Mouse (Mus musculus) lung, postnatal 0 days (tissue): Measurements from ENCODE around the gene Drap1. TPM values are rescaled to one million over a fixed set of nuclear protein-coding genes. Genes with fewer than 3 reads are reported as not detected.
A peak's percentile ranks its signal among the peaks of the same experiment; 100 is the strongest.

Experiments used
- ATAC-seq: fragments of 200-750 bp; cut with Nextera tagmentation; 2 replicates; pipeline ENCODE4 v1.8.0; 2017; ENCODE audit warnings: moderate library complexity
- DNase-seq: peaks from one replicate; pipeline ENCODE4 v3.0.0-alpha.2; 2016; ENCODE audit warnings: low spot score
- H3K27ac ChIP-seq: fragments of 300-500 bp; sonication (generic); 2 replicates; pipeline ENCODE4 v1.5.1; 2014; ENCODE audit warnings: antibody characterized with exemption, mild to moderate bottlenecking, low read length, mixed read lengths
- H3K27me3 ChIP-seq: fragments of 300-500 bp; sonication (generic); replicated peaks from 2 replicates; pipeline ENCODE4 v1.6.1; 2014; ENCODE audit warnings: low read length, mixed read lengths; ENCODE audit not compliant: insufficient read depth
- H3K36me3 ChIP-seq: fragments of 300-500 bp; sonication (generic); 2 replicates; pipeline ENCODE4 v1.6.1; 2014; ENCODE audit warnings: low read length, mixed read lengths; ENCODE audit not compliant: insufficient read depth
- H3K4me1 ChIP-seq: fragments of 300-500 bp; sonication (generic); 2 replicates; pipeline ENCODE4 v1.6.1; 2014; ENCODE audit warnings: antibody characterized with exemption, low read depth, low read length, mixed read lengths; ENCODE audit not compliant: insufficient read depth
- H3K4me2 ChIP-seq: fragments of 300-500 bp; sonication (generic); replicated peaks from 2 replicates; pipeline ENCODE4 v1.6.1; 2014; ENCODE audit warnings: low read depth, mild to moderate bottlenecking, low read length, moderate library complexity, mixed read lengths
- H3K4me3 ChIP-seq: fragments of 300-500 bp; sonication (generic); 2 replicates; pipeline ENCODE4 v1.5.1; 2014; ENCODE audit warnings: low read depth, low read length
- H3K9ac ChIP-seq: fragments of 300-500 bp; sonication (generic); replicated peaks from 2 replicates; pipeline ENCODE4 v1.6.1; 2014; ENCODE audit warnings: low read depth, mild to moderate bottlenecking
- H3K9me3 ChIP-seq: fragments of 300-500 bp; sonication (generic); 2 replicates; pipeline ENCODE4 v1.6.1; 2016; ENCODE audit warnings: low read length, mixed read lengths
- CTCF ChIP-seq: IDR thresholded peaks from 2 replicates; pipeline ENCODE4 v1.5.1; 2016; ENCODE audit warnings: antibody characterized with exemption, mild to moderate bottlenecking
- EP300 ChIP-seq: IDR thresholded peaks from 2 replicates; pipeline ENCODE4 v1.6.1; 2016; ENCODE audit warnings: antibody characterized with exemption, mild to moderate bottlenecking, control low read depth
- WGBS: fragments of 180-500 bp; shearing (Covaris S2); extraction: QIAGEN DNeasy Blood & Tissue Kit; methylation state at CpG from one replicate; pipeline ENCODE4 v1.1.7; 2014; 5-methylcytosine and 5-hydroxymethylcytosine counted together
- polyA plus RNA-seq: library from polyadenylated mRNA; unstranded; fragments of >200 nt; fragmentation: Nextera tagmentation; extraction: Ambion mirVana; gene quantifications from 2 replicates; pipeline ENCODE4 v1.2.1, GENCODE M21; 2015

Drap1 gene
- polyA plus RNA-seq, 1 experiment from 2014 or later, result 379 TPM

DNA sequence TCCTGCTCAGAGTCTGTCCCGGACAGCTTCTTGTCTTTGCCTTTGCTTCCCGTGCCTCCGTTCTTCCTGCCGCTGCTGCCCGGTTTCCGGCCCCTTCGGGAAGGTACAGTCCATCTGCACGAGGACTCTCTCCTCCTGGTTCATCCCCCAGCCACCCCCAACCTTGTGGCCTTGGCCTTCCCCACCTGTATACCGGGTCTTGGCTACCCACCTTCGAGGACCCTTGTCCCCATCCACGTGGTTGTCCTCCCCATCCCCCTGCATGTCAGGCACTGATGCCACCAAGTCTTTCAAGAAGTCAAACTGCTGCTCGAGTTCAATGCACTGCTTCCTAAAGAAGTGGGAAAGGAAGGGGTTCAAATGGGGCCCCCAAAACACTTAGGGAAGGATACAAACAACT is 1.2 kb downstream of the Drap1 start:
- Histone ChIP-seq H3K4me1 (peaks cover 25% of the 10 kb centered on the region), H3K27me3 (no peaks in the 10 kb centered on the region), H3K36me3 (peaks cover 15% of the 10 kb centered on the region; the same call in 1 of the 2 replicates), H3K27ac (peak overlapping the region; percentile 98), H3K4me2 (peak overlapping the region; percentile 74), H3K9me3 (no peaks in the 10 kb centered on the region), H3K4me3 (peak overlapping the region; percentile 92), H3K9ac (peak overlapping the region; percentile 89)
- DNase-seq (no peak), ATAC-seq (no peak)
- WGBS, result 37% methylated on average over 12 of the region's 12 CpGs
- no peak for TF ChIP-seq EP300
- TF ChIP-seq CTCF, result no peak

DNA sequence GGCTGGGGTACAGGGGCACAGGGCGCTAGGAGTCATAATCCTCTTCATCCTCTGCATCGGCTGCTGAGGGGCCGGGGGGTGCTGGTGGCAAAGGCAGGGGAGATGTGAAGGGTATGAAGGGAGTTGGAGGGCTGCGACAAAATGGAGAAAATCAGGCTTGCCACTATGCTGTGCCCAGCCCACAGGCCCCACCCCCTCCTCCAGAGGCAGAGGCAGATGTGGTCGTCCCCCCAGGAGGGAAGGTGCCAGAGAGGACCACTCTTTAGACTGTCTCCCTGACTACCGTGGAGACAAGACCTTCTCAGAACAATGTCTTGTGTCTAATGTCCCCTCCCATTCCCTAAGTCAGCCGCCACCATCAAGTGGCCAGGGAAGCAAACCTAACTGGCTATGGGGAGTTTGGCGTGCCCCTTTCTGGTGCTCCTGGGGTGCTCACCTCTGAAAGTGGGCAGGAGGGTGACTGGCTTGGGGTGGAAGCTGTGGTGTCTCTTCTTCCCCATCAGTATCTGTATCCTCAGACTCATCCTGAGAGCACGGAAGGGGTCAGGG is 1.8 kb downstream of the Drap1 start:
- H3K4me3 ChIP-seq, result peak overlapping the region; percentile 92; the same call in 1 of the 2 replicates
- TF ChIP-seq EP300 (no peak), CTCF (no peak)

DNA sequence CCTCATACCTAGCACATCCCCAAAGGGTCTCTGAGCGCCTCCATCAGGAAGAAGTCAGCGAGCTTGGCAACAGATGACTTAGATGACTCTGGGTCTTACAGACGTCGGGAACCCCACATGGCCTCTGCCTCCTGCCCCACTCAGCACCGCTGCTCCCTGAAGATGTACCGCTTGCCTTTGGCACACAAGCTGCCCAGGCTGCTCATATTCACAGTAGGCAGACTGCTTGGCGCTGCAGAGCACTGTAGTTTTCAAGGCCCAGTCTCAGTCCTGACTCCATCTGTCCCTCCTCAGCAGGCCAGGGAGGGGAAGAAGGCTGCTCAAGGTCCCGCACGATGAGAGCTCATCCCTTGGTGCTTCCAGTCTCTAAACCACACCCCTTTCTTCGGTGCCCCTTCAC is 2.5 kb downstream of the Drap1 start:
- Histone ChIP-seq H3K4me3 (no peak overlapping the region), H3K9me3 (no peaks in the 10 kb centered on the region), H3K4me2 (no peak overlapping the region), H3K27ac (no peak overlapping the region), H3K27me3 (no peaks in the 10 kb centered on the region), H3K4me1 (peaks cover 25% of the 10 kb centered on the region), H3K36me3 (peaks cover 21% of the 10 kb centered on the region; the same call in 1 of the 2 replicates), H3K9ac (no peak overlapping the region)
- 86% methylated on average over 10 of the region's 10 CpGs for WGBS
- TF ChIP-seq CTCF, result no peak
- no peak for TF ChIP-seq EP300
- DNase-seq, result no peak
- ATAC-seq, result no peak

More for the DNA sequence above, 1.8 kb downstream of the Drap1 start:
- H3K9ac ChIP-seq, result peak overlapping the region; percentile 89; the same call in 1 of the 2 replicates
- WGBS, result 76% methylated on average over 9 of the region's 9 CpGs
- peak overlapping the region; percentile 98 for H3K27ac ChIP-seq
- H3K36me3 ChIP-seq, result peaks cover 17% of the 10 kb centered on the region; the same call in 1 of the 2 replicates
- ATAC-seq, result no peak
- H3K27me3 ChIP-seq, result no peaks in the 10 kb centered on the region
- H3K4me1 ChIP-seq, result peaks cover 25% of the 10 kb centered on the region
- H3K9me3 ChIP-seq, result no peaks in the 10 kb centered on the region
- no peak for DNase-seq
- H3K4me2 ChIP-seq, result peak overlapping the region; percentile 74

DNA sequence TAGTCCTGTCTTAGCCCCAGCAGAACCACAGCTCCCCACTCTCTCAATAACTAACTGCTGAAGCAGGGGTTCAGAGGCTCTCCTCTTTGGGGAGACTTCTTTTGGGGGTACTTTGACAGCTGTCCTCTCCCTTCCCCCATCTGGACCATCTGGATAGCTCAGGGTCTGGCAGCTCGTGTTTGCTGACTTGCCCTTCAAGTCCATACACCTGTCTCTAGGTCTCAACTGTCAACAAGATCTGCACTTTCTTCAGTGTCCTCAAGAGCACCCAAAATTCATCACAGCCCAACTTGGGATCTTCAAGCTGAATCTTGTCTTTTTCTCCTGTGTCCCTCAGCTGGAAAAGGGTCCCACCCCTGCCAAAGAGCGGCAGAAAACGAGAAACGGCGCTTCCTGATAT is 3.0 kb downstream of the Drap1 start:
- TF ChIP-seq CTCF (no peak), EP300 (no peak)
- DNase-seq (no peak), ATAC-seq (no peak)
- Histone ChIP-seq H3K27ac (no peak overlapping the region), H3K4me2 (no peak overlapping the region), H3K9ac (no peak overlapping the region), H3K4me1 (peaks cover 25% of the 10 kb centered on the region), H3K36me3 (peaks cover 21% of the 10 kb centered on the region; the same call in 1 of the 2 replicates), H3K4me3 (no peak overlapping the region), H3K27me3 (no peaks in the 10 kb centered on the region), H3K9me3 (no peaks in the 10 kb centered on the region)
- WGBS, result 80% methylated on average over 5 of the region's 5 CpGs

DNA sequence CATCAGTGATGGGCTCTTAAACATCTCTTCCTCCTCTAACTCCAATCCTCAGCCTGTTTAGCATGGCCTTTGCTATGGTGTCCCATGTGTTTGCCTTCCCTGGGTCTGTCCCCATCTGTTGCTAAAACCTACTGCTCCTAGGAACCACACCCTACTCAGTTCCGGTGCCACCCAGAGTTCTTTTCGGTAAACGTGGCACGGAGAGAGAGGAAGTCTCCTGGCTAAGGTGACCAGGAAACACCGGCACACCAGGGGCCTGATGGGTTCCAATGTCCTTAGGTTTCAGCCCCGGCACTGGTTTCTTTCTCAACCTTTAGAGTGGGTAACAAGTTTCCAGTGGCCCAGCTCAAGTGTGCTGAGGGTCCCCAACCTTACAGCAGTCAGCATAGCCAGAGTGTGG is 4.2 kb downstream of the Drap1 start:
- H3K27ac ChIP-seq, result no peak overlapping the region
- no peak overlapping the region for H3K4me3 ChIP-seq
- H3K4me1 ChIP-seq, result peaks cover 14% of the 10 kb centered on the region
- no peaks in the 10 kb centered on the region for H3K9me3 ChIP-seq
- H3K27me3 ChIP-seq, result no peaks in the 10 kb centered on the region
- DNase-seq, result no peak
- TF ChIP-seq CTCF (no peak), EP300 (no peak)
- H3K4me2 ChIP-seq, result no peak overlapping the region
- H3K9ac ChIP-seq, result no peak overlapping the region
- no peak for ATAC-seq
- WGBS, result 88% methylated on average over 6 of the region's 6 CpGs
- H3K36me3 ChIP-seq, result 0 out of 2 replicates have a peak, but pooled peaks cover 17% of the 10 kb centered on the region

DNA sequence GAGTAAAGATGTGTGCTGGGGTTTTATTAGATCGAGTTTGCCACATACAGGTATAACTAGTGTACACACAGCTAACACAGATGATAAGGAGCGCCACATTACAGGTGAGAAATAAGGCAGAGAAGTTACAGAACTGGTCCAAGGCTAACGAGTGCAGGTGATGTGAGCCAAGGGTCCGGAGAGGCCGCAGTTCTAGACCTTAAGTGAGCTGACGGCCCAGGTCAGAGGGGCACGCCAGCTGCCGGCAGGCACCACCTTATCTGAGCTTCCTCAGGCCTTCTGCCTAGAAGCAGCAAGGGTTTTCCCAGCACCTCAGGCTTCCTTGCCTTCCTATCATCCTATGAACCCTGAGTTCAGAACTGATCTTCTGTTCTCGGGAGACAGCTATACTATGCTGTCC is 5.1 kb downstream of the Drap1 start:
- ATAC-seq (no peak), DNase-seq (no peak)
- Histone ChIP-seq H3K9me3 (no peaks in the 10 kb centered on the region), H3K4me3 (no peak overlapping the region), H3K27me3 (no peaks in the 10 kb centered on the region), H3K4me1 (peaks cover 14% of the 10 kb centered on the region), H3K27ac (no peak overlapping the region), H3K36me3 (0 out of 2 replicates have a peak, but pooled peaks cover 17% of the 10 kb centered on the region), H3K9ac (no peak overlapping the region), H3K4me2 (no peak overlapping the region)
- TF ChIP-seq EP300 (no peak), CTCF (no peak)
- 85% methylated on average over 9 of the region's 9 CpGs for WGBS
